Mouse (Mus musculus) cerebellum, adult 18-20 months (tissue): ENCODE measurements at regions not wholly inside any gene's neighbourhood (a gene's known extent, or its start where the extent isn't known, plus 50 kb on each side); places are given as distances from the start of the nearest gene placed in this dataset.

Experiments used
- DNase-seq, 2 experiments: peaks; one replicate each; pipeline ENCODE4 v3.0.0; 2021

GRCm38 (mm10) chr19:44626261-44626660 lies 63.6 kb downstream of the Hif1an start:
- DNase-seq = no peak

DNA sequence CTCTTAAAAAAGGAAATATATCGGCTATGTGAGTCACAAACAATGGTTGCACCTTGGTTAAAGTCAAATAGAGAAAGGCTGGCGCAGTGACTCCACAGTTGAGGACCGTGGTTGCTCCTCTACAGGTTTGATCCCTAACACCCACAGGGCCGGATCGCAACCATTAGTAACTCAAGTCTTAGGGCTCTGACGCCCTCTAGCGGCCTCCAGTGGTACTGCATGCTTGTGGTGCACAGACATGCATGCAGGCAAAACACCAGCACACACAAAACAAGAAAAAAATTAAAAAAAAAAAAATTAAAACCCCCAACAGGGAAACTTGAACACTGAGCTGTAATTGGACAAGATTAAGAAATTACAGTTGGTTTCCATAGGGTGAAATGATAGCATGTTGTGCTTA lies 67.1 kb downstream of the Hif1an start:
- no peak for DNase-seq

GRCm38 (mm10) chr19:44631356-44632007 lies 68.8 kb downstream of the Hif1an start:
- DNase-seq = no peak

DNA sequence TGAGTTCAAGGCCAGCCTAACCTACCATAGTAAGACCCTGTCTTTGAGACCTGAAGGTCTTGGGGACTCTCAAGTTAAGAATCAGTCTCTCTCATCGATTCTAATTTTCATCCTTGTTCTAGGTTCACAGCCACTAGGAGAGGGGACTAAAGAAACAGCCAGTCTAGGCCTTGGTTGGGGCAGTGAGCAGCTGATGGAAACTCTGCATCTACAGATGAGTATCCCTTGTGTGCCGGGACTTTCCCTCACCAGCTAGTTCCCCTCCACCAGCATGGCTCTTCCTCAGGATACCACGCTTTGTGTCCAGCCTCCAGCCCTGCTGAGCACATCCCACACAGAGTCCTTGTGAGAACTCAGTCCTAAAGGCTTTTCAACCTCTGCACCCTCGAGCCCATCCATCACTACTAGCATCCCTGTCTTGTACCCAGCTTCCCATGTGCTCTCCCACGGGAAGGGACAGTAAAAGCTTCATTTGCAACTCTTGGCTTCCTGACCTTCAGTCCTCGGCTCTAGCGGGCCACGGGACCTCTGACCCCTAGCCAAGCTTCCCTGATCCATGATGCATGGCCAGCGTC lies 74.6 kb downstream of the Hif1an start:
- no peak for DNase-seq

DNA sequence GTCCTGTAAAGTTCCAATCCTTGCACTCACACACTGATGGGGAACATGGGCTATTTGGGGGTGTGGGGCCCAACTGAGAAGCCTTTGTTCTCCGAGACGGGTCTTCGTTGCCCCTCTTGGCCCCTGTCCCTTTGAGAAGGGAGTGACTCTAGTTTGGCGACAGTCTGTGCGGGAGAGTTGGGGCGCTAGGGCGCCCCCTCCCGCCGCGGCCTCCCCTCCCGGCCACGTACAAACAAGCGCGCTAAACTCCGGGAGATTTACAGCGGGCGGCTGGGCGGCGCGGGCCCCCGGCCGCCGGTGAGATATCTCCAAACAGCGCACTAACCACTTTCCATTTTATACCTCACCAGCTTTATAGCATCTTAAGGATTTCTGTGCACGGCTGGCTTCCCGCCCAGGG lies 77.4 kb downstream of the Hif1an start:
- no peak for DNase-seq

DNA sequence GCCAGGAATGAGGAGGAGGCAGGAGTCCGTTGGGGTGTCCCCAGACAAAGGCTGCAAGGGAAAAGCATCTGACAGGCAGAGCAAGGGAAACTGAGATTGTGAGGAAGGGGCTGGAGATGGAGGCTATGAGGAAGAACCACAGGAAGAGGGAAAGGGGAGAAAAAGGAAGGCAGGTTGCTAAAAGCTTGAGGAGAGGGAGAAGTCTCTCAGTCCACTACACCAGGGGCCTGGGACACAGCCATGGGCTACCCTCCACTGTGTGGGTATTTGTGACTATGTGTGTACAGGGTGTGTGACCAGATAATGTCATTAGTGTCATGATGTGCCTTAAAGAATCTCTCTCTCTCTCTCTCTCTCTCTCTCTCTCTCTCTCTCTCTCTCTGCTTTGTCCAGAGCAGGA lies 77.9 kb downstream of the Hif1an start:
- no peak for DNase-seq

- no peak for DNase-seq
Measured at GRCm38 (mm10) chr19:44642294-44642693, 79.6 kb downstream of the Hif1an start.

- DNase-seq = no peak
Measured at GRCm38 (mm10) chr19:44644376-44644775, 81.7 kb downstream of the Hif1an start.

DNA sequence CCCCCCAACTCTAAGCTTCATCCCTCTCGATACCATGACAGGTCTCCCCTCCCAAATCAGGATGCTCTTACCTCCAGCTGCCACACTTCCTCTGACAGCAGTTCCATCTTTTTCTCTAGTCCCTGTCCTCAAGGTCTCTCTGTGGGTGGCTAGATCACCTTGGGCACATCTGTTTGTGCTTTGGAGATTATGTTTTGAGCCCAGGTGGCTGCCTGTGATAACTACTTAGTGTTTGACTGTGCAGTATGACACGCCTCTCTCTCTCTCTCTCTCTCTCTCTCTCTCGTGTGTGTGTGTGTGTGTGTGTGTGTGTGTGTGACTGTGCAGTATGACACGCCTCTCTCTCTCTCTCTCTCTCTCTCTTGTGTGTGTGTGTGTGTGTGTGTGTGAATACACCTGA lies 82.3 kb downstream of the Hif1an start:
- no peak for DNase-seq

GRCm38 (mm10) chr19:44646548-44646947 lies 83.9 kb downstream of the Hif1an start:
- no peak for DNase-seq

GRCm38 (mm10) chr19:44649206-44649605 lies 86.6 kb downstream of the Hif1an start:
- no peak for DNase-seq

DNA sequence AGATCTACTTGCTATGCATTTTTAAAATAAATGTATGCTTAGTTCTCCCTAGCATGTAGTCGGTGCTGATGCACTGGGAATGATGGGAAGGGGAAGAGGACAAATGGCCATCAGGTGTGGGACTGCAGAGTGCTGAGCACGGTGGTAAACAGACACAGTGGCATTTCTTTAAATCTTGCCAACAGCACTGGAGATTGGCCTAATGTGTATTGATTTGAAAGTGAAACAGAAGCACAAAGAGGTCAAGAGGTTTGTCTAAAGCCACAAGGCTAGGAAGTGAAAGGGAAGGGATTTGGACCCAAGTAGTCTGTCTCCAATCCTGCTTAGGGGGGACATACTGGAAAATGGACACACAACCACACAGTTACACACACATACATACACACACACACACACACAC lies 88.2 kb downstream of the Hif1an start:
- DNase-seq = no peak

- peak in 1 of 2 experiments; percentile 10 for DNase-seq
Measured at GRCm38 (mm10) chr19:44651605-44652004, 89.0 kb downstream of the Hif1an start.

DNA sequence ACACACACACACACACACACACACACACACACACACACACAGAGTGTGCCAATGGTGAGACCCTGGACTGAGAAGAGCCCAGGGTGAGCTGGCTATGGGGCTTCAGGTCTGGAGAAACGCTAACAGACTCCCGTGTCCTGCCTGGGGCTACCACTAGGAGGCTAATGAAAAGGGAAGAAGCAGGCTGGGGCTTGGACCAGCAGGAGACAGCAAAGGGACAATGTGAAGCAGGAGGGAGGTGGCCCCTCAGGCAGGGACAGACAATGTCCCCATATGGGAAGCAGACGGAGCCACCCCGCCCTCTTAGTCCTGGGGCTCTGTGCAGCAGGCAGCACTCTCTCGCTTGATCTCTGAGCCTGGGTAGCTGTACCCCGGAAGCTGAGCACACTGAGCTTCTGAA lies 93.1 kb downstream of the Hif1an start:
- DNase-seq = peak; percentile 17 to 23

DNA sequence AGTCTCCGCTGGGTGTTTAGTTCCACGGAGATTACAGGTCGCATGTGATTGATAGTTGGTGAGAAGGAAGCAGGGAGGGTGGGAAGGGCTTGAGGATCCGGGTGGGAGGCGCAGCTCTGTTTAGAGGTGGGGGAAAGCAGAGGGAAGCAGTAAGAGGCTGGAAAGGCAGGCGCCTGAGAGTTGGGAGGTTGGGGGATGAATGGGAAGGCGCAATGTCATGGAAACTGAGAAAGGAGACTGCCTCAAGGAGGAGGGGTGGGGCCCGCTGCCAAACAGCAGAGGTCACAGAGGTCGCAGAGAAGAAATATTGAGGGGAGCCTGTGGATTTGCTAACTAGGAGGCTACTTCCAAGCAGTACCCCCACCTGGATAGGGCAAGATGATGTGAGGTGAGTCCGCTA lies 96.5 kb upstream of the Pax2 start:
- no peak for DNase-seq

DNA sequence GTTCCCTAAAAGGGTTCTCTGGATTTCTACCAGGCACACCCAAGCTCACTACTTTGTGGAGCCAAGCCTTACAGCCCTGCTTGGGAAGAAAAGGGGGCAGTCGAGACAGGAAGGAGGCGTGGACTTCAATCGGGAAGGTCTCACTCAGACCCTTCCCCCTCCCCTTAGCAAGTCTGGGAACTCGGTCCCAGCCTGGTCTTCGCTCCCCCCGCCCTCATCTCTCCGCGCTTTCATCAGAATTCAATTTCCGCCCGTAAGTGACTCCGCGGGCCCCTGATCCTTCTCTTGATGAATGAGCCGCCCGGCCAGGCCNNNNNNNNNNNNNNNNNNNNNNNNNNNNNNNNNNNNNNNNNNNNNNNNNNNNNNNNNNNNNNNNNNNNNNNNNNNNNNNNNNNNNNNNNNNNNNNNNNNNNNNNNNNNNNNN lies 86.3 kb upstream of the Pax2 start:
- DNase-seq = no peak

DNA sequence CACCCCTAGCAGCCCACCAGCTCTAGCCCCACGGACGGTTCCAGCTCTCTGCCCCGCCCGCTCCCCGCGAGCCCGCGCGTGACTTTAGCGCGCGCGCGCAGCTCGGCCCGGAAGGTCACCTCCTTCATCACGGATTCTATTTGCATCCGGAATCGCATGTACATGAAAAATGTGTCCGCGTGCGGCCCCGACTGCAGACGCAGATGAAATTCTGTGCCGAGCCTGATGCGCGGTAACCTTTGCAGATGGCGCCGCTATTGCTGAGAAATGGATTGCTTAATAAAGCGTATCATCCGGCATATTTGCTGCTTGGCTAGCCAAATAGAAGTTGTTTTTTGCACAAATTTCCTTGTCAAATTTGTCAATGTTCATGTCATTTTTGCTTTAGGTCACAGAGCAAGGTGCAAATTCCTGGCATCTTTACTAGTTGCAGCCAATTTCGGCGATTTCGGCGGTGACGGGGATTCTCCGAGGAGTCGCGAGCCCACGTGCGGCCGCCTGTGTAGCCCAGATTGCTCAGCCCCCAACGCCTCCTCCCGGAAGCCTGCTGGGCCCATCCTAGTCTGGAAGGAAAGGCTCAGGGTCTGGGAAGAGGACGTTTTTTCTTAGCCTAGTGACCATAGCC lies 81.1 kb upstream of the Pax2 start:
- no peak for DNase-seq

DNA sequence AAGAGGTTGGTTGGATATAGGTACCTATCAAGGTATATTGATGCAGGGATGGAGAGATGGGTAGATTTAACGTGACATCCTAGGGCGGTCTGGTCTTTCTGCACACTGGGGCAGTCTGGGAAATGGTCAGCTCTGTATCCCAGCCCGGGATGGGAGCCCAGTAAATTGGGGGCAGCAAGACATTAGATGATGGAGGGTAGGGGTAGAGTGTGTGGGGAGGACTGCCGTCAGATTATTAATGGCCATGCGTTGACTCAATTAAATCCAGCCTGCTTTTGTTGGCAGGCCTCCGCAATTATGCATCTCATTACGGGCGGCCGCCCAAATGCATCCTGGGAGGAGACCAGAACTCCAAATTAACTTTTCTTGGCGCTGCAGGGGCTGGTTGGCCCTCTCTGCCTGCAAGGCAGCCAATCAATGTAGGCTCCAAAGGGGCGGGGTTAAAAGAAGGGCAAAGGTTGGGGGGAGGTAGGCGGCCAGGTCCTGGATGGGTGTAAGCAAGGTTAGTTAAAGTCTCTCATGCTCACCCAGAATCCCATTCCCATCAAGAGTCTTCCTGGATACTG lies 79.2 kb upstream of the Pax2 start:
- no peak for DNase-seq

DNA sequence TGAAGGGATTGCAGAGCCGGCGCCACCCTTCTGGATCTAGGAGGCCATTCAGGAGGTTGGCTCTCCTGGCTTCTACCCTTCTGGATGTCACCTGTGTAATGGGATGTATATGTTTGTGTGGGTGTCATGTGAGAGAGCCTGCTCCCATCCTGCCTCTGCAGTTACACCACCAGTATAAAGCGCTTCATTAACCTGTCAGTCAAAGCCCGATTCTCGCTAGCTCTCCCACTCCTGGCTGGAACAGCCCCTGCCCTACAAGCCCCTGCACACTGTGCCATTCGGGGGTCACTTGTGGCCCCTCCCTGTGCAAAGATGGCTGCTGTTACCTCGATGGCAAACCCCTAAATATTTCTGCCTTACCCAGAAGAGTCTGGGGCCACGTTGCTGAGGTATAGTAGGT lies 78.5 kb upstream of the Pax2 start:
- no peak for DNase-seq

DNA sequence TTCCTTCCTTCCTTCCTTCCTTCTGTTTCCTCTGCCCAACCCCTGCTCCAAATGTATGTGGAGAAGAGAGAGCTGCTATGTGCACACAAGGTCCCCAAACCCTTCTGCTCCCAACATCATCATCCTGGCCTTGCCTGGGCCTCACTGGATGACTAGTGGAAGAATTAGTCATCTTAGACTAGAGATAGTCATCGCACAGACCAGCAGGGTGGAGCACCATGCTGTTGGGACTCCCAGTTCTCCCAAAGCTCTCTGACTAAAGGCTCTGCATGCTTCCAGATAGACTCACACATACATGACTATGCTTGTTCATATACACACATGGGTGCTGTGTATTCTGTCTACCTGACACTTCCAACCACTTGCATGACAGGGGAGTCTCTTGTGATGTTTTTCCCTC lies 77.2 kb upstream of the Pax2 start:
- no peak for DNase-seq

DNA sequence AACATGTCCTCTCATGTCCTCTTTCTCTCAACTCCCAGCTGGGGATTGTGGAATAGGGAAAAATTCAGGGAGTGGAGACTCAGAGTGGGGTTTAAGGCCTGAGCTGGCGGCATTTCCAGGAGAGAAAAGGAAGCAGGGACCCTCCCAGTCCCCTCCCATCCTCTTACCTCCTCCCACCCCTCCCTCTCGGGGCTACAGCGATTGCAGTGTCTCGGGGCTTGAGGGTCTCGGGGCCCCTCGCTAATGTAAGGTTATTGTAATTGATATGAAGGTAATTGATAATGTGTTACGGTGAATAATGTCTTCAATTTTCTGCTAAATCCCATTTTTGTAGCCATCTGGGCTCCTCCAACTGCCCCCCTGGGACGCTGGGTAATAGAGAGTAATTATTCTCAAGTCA lies 74.2 kb upstream of the Pax2 start:
- DNase-seq = no peak

GRCm38 (mm10) chr19:44683191-44683590 lies 72.7 kb upstream of the Pax2 start:
- DNase-seq = no peak

DNA sequence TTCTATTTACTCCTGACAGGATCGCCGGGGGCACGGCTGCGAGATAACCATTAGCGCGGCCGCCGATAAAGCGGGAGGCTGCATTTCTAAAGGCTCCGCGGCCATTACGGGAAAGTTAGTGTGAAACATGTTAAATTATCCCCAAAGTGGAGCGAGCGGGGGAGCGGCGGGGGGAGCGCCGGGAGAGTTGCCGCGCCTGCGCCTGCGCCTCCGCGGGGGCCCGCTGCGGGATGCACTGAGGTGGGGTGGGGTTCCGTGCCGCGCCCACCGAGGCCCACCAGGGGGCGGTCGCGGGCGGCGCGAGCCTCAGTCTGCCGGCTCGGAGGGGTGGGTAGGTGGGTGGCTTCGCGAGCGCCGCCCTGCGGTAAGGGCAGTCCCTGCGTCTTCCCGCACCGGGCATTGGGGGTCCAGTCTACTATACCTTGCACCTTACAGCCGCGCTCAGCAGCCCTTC lies 71.8 kb upstream of the Pax2 start:
- peak in 1 of 2 experiments; percentile 11 for DNase-seq

- no peak for DNase-seq
Measured at GRCm38 (mm10) chr19:44686061-44686460, 69.8 kb upstream of the Pax2 start.
